Mouse (Mus musculus) layer of hippocampus, adult 8-10 months (tissue): Measurements from ENCODE around the gene Zpbp2. TPM values are rescaled to one million over a fixed set of nuclear protein-coding genes. Genes with fewer than 3 reads are reported as not detected.
A peak's percentile ranks its signal among the peaks of the same experiment; 100 is the strongest.

Source experiments
- DNase-seq, 2 experiments: peaks; one replicate each; pipeline ENCODE4 v3.0.0; 2022; ENCODE audit warnings: low spot score in 2 of 2
- total RNA-seq, 4 experiments: library from RNA; stranded (reverse); gene quantifications; 2 replicates each; pipeline ENCODE4 v1.2.4; 2022

Gene Zpbp2
- total RNA-seq, 4 experiments from 2014 or later, result 0.75 TPM; not detected in 3

DNA sequence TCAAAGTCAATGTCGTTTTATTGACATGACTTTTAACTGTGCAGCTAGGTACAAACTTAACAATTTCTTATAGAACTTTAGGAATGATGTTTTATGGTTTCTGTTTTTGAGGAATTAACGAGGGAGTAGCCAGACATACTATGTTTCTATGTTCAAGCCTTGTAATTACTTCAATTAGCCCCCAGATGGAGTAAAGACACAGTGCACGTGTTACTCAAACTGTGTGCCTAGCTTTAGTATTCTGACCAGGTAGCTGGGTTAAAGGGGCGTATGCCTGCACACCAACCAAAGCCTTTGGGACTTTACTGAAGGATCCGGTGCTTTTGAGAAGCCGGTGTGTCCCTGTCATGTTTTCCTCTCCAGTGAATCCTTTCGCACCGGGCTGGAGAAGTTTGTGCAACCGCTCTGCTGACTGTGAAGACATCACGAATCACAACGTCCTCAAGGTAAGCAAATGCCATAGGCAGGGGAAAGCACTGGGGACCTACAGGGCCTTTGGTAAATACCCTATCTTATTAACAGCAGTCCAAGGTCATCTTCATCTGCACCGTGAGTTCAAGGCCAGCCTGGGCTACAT lies 4.3 kb downstream of the Zpbp2 start:
- no peak for DNase-seq

- no peak for DNase-seq
Measured at GRCm38 (mm10) chr11:98560942-98561341, 10.0 kb downstream of the Zpbp2 start.

DNA sequence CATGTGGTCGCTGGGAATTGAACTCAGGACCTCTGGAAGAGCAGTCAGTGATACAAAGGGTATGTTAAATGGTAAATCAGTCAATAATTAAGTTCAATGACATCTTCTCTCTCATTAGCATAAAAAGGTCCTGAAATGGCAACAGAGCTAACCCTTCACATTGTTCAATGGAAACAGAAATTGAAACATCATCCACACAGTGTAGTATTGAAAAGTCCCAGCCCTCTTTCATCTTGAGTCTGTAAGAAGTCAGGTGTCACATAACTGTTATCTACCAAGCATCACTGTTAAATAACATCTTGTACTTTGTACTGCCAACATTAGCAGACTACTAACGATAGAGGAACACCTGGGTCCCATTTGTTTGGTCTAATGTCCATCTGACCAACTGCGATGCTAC lies 12.1 kb downstream of the Zpbp2 start:
- no peak for DNase-seq

DNA sequence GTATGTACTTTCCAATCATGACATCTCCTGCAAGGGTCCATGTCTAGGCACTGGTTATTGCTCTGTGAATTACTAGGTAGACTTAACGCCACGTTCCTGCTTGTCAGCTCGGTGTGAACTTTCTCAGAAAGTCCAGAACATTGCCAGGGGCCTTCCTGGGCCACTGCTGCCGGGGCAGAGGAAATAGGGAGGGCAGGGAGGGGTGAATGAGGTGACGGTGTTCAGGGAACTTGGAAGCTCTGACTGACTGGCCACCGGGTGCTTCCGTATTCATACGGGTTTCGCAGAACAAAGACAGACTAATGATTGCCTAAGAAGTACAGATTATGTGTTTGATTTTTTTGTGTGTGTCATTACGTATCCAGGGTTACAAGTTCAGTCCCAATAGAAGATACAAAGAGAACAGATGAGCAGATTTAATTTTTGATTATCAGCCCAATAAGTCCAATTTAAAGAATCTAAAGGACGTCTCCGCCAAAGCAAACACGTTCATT lies 13.1 kb downstream of the Zpbp2 start:
- no peak for DNase-seq

- no peak for DNase-seq
Measured at GRCm38 (mm10) chr11:98568326-98568725, 17.4 kb downstream of the Zpbp2 start.

GRCm38 (mm10) chr11:98569461-98569860 lies 18.6 kb downstream of the Zpbp2 start:
- no peak for DNase-seq

- no peak for DNase-seq
Measured at GRCm38 (mm10) chr11:98577776-98578175, 26.9 kb downstream of the Zpbp2 start.

- no peak for DNase-seq
Measured at GRCm38 (mm10) chr11:98580301-98581121, 29.6 kb downstream of the Zpbp2 start.

DNA sequence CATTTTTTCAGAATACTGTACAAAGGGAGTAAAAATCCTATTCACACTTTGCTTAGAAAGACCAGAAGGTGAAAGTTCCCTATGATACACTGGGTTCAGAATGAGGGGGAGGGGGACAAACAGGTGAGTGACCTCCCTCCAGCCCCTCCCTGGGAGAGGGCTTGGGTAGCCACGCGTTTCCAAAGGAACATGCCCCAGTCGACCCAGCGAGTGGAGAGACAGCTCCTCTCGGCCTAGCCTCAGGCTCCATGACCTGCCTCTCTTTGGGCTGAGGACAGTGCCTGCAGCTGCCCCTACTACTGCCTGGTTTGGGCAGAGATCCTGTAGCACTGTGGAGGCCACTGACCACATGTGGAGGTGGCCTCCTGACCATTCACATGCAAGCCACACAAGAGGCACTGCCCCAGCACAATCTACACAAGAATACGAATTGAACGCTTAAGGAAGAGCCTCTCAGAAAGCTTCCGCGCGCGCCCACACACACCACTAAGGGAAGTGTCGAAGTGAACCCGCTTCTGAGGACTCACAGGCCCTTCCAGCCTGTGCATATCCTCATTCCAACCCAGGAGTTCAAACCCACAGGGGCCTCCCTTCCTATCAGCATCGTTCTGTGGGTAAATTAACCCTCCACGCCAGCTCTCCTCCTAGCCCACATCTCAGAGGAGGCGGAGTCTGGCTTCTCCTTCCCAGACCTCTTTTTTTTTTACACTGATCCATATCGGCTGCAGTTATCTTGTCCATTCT lies 30.6 kb downstream of the Zpbp2 start:
- no peak for DNase-seq

GRCm38 (mm10) chr11:98582030-98582388 lies 31.1 kb downstream of the Zpbp2 start:
- no peak for DNase-seq

GRCm38 (mm10) chr11:98582551-98583264 lies 31.8 kb downstream of the Zpbp2 start:
- DNase-seq, result no peak

GRCm38 (mm10) chr11:98583265-98583552 lies 32.3 kb downstream of the Zpbp2 start:
- DNase-seq, result no peak

GRCm38 (mm10) chr11:98583571-98583970 lies 32.7 kb downstream of the Zpbp2 start:
- no peak for DNase-seq

DNA sequence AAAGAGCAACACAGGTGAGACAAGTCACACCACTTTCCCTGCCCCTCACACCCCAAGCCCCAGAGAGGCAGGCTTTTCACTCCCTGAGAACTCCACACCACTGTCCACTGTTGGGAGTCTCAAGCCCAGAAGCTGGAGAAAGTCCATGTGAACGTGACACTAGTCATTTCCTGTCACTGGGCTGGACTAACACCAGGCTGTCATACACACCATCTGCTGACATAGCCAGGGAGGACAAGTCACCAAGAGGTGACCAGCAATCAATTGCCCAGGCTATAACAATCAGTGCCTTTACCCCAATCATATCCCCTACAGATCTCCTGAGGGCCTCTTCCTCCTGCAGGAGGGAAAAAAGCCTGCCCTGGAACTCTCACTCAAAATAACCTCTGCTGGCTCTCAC lies 33.2 kb downstream of the Zpbp2 start:
- no peak for DNase-seq

DNA sequence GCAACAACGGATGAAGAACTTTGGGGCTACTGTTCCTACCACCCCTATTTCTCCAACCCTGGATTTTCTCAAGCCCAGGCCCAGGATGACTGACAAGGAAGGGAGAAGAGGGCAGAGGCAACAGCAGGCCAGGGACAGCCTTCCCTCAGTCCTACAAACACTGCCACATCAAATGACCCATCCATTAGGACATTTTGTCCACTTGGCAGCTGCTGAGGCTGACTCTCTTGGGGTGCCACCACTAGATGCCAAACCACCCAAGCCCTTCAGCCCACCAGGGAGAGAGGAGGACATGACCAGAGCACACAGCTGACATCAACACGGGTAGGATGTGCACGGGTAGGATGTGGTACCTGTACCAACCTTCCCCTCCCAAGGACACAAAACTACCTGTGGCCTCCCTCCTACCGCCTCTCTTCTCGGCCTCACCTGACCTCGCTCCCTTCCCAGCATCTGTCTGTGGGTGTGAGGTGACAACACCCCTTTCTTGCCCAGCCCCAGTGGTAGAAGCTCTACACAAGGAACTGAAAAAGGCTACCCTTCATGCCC lies 33.8 kb downstream of the Zpbp2 start:
- no peak for DNase-seq

- DNase-seq, result peak in 1 of 2 experiments; percentile 24
Measured at GRCm38 (mm10) chr11:98586087-98586891, 35.4 kb downstream of the Zpbp2 start.

GRCm38 (mm10) chr11:98586892-98587563 lies 36.1 kb downstream of the Zpbp2 start, which contains the start of gene Ormdl3:
Ormdl3 (minus strand) TSS chr11:98587368.
- peak; percentile 97 for DNase-seq

GRCm38 (mm10) chr11:98587684-98588546 lies 37.0 kb downstream of the Zpbp2 start:
- DNase-seq, result peak; percentile 41 to 50

GRCm38 (mm10) chr11:98588833-98589281 lies 38.0 kb downstream of the Zpbp2 start:
- DNase-seq, result no peak
